Mouse (Mus musculus): ENCODE measurements around the gene Gm20388.

- TF ChIP-seq CTCF (IDR thresholded peaks at IDR 0.05; ENCODE audit: low read depth) (no peak), EP300 (optimal IDR thresholded peaks at IDR 0.05) (no peak)
These were observed 640.5 kb downstream of the Gm20388 start for GRCm38 (mm10) chr8:120550937-120551676.
